Mouse (Mus musculus): ENCODE measurements around the gene Fnip1.
A peak's percentile ranks its signal among the peaks of the same experiment; 100 is the strongest.
"Not testable (repeated sequence)": the region's sequence is repeated elsewhere in the genome, so short reads cannot be mapped to it uniquely, and the experiment has no call there.

The Fnip1 gene

GRCm38 (mm10) chr11:54437823-54438337, at the start of gene Fnip1:
Gene Fnip1, plus strand, starts transcription at chr11:54438199.
- peak; percentile 93 to 94 for DNase-seq

DNA sequence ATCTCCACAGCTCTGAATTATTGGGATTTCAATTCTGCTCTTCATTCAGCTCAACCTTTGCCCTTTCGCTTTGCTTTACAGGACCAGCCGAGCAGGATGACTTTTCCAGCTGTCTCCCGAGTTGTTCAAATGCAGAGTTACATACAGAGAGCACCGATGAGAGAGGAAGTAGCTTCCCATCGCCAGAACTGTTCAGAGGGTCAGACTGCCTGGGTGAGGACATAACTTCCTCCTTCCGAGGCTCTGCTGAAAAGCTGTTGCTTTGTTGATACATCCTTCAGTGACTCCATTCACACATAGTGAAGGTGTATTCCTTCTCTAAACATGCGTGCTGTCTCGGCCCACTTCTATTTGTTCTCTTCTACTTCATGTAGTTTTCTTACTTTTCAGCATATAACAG, 47.6 kb upstream of the Fnip1 start:
- DNase-seq, result no peak

- no peak for DNase-seq
Observed at GRCm38 (mm10) chr11:54391326-54391725, 46.7 kb upstream of the Fnip1 start.

DNA sequence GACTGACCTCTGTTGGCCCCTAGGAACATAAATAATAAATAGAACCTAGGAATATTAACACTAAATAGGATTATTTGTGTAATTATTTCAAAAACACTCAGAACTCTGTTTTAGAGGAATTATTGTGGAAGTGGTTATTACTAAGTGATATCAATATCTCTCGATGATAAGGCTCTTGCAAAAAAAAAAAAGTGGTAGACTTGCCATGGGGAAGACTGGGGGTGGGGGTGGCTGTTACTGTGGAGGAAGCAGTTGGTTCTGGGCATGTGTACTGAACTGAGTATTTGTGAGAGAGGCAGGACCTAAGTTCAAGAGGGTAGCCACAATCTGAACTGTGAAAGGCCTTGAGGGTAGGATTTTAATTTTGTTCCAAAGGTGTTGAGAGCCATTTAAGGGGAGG, 41.3 kb upstream of the Fnip1 start:
- no peak for DNase-seq

DNA sequence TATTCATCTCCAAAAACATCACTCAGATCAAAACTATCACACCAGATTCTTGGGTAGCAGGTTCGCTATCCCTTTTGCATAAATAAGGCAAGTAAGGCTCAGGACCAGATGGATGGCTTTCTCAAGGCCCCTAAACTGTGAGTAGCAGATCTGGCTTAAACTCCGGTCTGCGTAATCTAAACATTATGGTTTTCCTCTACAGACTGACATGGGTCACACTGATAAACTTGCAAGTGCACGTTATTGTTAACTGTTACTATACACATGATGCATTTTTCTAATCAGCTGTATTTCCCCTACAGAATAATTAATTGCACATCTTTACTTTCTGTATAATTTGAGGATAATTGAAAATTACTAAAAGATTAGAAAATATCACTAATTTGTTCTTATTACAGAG, 39.9 kb upstream of the Fnip1 start:
- no peak for DNase-seq

DNA sequence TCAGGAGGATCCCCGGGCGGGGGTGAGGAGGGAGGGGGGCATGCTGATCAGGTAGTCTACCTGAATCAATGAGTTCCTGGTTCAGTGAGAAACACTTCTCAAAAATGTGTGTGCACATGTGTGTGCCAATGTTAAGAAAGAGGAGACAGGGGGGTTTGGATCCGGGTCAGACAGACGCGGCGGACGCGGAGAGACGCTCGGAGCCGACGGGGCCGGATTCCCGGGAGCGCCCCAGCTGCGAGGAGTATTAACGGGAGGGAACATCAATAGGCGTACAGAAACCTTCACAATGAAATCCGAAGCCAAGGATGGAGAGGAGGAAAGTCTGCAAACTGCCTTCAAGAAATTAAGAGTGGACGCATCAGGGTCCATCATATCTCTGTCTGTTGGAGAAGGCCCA, 37.2 kb upstream of the Fnip1 start:
- DNase-seq, result not testable (repeated sequence)

DNA sequence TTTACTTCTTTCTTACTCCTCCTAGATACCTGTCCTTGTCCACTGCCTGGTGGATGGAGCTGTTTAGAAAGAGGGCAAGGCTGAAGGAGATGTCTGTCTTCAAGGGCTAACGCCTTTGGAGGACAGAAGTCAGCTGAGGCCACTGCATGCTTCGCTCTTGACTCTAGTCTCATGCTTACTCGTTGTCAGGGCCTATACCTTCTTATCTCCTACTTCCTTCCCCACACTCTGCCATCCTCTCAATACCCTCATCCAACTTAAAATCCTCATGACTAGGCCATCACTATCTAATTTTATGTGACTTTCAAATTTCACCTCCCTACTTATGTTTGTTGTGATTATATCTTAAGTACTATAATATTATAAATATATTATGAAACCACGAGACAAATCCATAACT, 33.1 kb upstream of the Fnip1 start:
- no peak for DNase-seq

- no peak for DNase-seq
Observed at GRCm38 (mm10) chr11:54406930-54407546, 31.0 kb upstream of the Fnip1 start.

DNA sequence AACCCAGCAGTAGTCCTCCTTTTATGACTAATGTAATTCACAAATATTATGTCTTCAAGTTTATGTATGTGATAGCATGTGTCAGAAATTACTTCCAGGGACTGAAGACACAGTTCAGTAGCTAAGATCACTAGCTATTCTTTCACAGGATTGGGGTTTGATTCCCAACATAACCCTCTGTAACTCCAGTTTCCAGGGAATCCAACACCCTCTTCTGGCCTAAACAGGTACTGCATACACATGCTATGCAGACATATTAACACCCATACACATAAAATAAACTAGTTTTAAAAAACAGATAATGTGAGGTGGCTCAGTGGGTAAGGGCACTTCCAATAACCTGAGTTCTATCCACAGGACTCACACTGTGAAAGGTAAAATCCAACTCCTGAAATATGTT, 27.4 kb upstream of the Fnip1 start:
- DNase-seq, result no peak

DNA sequence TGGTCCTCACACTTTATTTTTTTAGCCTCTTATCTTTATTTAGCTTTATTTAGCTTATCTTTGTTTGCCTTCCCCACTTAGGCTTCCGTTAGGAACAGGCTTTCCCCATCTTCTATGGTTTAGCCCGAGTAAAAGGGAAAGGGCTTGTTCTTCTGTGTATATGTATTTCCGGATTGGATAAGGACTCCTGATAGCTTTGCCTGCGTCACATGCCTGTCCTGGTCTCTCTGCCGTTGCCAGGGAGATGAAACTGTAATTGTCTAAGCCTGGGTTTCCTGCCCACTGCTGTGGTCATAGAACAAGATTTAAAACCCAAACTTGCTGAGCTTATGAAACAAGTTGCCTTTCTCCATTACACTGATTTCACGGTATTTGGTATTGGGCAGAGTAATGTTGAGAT, 25.0 kb upstream of the Fnip1 start:
- no peak for DNase-seq

GRCm38 (mm10) chr11:54423007-54423406, 15.0 kb upstream of the Fnip1 start:
- DNase-seq, result no peak

GRCm38 (mm10) chr11:54426267-54426666, 11.7 kb upstream of the Fnip1 start:
- DNase-seq, result no peak

DNA sequence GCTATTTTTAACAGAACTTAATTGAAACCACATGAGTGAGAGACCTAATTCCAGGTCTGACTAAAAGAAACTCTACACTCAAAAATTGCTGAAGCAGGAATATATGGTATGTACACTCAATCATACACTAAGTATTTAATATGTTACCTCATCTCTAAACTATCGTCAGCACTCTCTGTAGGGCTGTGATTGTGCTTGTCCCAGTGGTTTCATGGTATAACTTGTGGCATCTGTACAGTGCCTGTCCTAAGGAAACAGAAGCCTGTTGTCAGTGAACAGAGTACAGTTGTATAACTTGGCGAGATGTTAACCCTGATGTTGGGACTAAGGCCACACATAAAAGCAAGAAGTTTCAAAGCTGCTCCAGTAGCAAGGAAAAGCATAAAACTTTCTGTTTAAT, 10.9 kb upstream of the Fnip1 start:
- no peak for DNase-seq

- DNase-seq, result no peak
Observed at GRCm38 (mm10) chr11:54427695-54428352, 10.2 kb upstream of the Fnip1 start.

- DNase-seq, result no peak
Observed at GRCm38 (mm10) chr11:54429224-54429623, 8.8 kb upstream of the Fnip1 start.

GRCm38 (mm10) chr11:54435797-54436196, 2.2 kb upstream of the Fnip1 start:
- DNase-seq, result no peak

GRCm38 (mm10) chr11:54437310-54437822, 633 bp upstream of the Fnip1 start:
- DNase-seq, result no peak

DNA sequence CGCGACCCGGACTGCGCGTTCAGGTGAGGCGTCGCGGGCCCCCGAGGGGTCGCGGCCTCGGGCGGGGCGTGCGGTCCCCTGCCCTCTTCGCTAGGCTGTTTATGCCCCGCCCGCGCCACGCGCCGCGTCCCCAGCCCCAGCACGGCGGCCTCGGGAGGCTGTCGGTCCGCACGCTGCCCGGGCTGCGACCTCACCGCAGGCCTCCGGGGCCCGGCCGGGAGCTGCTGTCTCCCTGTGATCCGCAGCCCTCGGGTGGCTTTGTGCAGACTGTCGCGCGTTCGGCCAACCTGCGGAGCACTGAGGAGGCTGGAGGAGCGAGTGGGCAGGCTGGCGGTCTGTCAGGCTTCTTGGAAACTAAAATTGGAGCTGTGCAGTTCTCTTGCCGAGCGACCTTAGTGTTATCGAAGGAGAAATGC, 375 bp downstream of the Fnip1 start:
- peak; percentile 34 to 49 for DNase-seq

- DNase-seq, result no peak
Observed at GRCm38 (mm10) chr11:54438991-54439690, 1.1 kb downstream of the Fnip1 start.

DNA sequence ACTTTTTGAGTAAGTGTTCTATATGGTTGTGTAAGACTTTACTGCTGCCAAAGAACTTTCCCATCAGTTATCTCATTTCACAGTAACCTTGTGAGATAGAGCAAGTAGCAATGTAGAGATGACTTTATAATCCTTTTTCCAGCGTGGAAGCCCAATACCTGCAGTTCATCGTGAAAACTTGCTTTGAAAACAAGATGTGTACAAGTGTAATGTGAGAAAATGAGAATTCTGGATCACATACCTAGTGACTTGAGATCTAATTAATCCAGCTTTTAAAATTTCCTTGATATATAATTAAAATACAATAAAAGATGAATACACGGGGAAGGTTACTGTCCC, 1.7 kb downstream of the Fnip1 start:
- DNase-seq, result no peak

DNA sequence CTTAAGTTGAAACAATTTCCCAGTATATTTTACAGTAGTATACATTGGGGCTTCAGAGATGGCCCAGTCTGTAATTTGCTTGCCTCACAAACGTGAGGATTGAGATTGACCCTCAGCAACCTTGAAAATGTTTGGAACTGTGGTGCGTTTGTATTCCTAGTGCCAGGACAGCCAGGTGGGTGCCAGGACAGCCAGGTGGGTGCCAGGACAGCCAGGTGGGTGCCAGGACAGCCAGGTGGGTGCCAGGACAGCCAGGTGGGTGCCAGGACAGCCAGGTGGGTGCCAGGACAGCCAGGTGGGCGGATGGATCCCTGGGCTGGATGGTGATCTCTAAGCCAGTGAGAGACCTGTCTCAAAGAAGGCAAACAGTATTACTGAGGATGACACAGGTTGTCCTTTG, 12.8 kb downstream of the Fnip1 start:
- not testable (repeated sequence) for DNase-seq

DNA sequence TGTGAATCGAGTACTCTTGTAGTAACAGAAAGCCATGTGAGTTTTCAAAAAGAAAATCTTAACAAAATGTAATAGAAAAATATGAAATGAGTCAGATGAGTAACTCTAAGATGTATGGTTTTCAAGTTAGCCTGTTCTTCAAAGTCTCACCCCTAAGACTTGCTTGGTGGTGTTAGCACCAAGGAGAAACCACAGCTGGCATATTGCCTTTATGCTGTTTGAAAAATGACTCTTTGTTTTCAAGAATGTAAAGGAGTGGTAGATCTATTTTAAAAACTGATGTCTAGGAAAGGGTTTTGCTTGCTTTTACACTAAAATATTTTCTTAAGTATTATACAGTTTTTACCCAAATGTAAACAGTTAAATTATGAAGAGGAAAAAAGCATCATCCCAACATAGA, 16.5 kb downstream of the Fnip1 start:
- no peak for DNase-seq

DNA sequence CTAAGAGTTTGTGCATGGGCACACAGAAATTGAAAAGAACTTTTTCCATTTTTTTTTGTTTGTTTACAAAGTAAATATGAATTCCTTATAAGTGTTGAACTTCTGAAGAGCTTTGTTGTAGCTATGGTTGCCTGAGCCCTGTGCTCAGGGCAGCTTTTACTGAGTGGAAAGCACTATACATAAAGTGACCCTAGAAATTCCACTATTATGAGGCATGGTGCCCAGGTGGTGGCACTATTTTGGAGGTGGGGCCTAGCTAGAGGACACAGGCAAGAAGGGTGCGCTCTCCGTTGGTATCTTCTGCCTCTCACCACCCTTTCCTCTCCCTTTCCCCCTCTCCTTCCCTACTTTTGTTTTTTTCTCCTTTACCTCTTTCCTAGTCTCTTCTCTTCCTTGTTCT, 18.9 kb downstream of the Fnip1 start:
- DNase-seq, result no peak

DNA sequence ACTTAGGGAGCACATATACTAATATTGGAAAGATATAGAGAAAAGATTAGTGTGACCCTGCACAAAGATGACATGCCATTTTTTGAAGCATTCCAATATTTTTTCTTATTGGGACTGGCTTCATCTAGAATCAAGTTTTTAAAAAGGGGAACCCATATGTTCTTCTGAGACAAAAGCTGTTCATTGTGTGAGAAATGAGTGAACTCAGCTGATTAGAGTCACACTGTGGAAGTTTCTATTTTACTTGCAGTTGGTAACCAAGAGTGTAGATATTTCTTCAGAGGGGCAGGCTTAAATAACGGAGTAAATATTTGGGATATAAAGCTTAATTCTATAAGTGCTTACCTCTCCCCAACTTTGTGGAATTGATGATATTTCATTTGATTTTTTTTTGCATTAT, 20.2 kb downstream of the Fnip1 start:
- DNase-seq, result no peak
